Mouse (Mus musculus) erythroblast, embryonic 14.5 days (primary cell): ENCODE data around the gene Kcna5.

Source experiments
- GATA1 ChIP-seq: IDR thresholded peaks from 2 replicates; pipeline ENCODE4 v1.6.1; 2012; ENCODE audit warnings: low read length, inconsistent platforms, mixed read lengths
- TAL1 ChIP-seq: IDR thresholded peaks from 3 replicates; pipeline ENCODE4 v1.6.1; 2012; ENCODE audit warnings: low read length, inconsistent platforms, mixed read lengths

DNA sequence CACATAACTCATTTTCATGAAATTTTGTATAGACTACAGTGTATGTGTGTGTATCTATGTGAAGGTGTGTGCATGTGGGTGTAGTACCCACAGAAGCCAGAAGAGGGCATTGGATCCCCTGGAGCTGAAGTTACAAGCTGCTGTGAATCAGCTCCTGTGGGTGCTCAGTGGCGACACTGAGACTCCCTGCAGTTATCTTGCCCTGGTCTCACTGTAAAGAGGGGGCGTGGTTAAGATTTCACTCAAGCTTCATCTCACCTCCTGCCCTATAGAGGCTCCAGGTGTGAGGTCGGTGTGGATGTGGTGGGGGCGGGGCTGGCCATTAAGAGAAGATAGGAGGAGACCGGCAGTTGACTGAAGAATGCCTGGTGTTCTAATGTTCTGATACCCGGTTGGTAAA is 34.2 kb downstream of the Kcna5 start:
- TF ChIP-seq TAL1 (no peak), GATA1 (no peak)
